Mouse (Mus musculus) ovary, postnatal 14 days (tissue): ENCODE data around the gene P2ry10b.

Experiments
- DNase-seq: peaks from one replicate; pipeline ENCODE4 v3.0.0; 2022; ENCODE audit warnings: low spot score

Gene P2ry10b

DNA sequence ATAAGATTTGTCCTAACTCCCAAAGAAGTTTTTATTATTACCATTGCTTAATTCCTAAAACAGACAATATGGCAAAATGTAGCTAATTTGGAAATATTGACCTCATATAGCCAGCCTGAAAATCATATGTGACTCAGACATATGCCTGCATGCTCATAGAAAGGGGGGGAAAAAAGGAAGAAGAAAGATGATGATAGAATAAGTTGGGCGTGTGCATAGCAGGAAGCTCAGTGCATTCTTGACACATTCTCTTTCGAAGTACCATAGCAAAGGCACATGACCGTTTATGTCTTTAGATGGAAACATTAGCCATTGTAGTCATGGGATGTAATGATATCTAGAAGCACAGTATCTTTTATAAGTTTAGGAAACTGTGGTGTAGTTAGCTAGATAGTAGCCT, at the start of gene P2ry10b:
Gene P2ry10b, plus strand, starts transcription at position 247 of the 400 bp plus-strand sequence.
- DNase-seq = no peak

DNA sequence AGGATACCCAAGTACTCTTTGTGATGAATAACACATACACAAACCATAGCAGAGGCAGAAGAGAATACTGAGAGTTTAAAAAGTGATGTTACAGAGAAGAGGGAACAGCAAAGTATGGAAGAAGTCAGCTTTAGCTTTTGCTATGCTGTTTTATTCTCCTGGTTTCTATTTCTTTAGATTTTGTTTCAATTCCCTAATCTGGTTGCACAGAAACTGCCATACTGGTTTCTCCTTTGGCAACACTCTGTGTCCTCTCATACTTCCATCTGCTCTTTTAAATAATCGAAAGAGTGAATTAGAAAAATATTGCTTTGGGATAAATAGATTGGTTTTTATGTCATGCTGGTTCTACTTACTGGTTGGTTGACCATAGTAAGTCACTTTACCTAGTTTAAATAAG, 32.4 kb upstream of the P2ry10b start:
- DNase-seq = no peak

DNA sequence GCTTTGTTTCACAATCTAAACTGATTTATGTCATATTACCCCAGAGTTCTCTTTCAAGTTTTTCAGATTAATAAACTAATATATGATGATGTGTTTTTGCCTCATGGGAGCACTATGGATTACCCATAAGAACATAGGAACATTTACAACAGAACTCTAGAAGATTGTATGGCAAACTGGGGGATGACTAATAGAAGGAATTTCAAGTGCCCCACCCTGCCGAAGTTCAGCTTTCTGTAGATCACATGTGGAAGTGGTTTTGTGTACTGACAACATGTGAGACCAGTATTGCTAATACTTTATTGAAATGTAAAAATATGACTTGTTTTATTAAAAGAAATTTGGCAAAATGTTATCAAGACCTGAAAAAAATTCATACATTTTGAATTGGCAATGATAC, 31.7 kb upstream of the P2ry10b start:
- DNase-seq = no peak

DNA sequence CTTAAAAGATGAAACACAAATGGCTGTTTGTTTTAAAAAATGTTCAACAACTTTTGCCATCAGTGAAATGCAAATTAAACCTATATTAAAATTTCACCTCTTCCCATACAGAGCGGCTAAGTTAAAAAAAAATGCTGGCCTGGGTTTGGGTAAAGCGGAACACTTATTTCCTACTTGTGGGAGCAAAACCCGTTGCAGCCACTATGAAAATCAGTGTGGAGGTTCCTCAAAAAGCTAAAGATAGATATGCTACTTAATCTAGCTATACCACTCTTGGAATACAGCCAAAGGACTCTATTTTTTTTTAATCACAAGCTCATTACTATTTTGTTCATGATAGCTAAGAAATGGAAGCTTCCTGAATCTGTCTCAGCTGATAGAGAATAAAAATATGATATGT, 5.5 kb upstream of the P2ry10b start:
- no peak for DNase-seq

DNA sequence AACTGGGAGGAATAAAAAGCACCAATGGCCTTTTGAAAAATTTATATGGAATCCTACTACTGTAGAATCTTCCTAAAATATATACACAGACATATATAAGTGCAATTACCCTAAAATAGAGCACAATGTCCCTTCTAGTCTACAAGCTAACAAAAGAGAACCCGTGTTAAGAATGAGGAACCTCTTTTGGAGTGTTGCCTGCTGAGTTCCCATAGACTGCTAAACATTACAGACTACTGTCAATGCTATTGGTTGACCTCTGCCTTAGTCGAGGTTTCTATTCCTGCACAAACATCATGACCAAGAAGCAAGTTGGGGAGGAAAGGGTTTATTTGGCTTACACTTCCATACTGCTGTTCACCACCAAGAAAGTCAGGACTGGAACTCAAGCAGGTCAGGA, 4.8 kb upstream of the P2ry10b start:
- no peak for DNase-seq

DNA sequence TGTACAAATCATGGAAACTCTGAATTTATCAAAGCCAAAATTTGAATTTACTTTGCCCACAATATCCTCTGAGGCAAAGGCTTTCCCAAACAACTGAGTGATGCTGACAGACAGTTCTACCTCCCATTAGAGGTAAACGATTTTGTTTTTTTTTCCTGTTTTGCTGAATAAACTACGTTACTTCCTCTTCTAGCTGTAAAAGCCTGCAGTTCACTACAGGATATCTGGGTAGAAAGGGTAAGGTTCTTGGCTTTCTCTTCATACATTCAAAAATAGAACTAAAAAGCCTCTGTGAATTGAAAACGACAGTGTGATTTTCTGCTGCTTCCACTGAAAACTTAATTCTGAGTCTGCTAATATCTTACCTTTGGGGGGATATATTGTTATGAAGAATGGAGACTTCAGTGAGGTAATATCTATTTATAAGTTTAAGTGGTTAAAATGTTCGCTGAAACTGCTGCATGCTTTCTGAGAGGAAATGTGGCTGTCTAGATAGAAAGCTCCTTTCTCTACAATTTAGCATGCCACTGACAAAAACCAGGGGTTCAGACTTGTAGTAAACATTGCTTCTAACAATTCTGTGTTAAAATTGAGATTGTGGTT, 765 bp downstream of the P2ry10b start:
- no peak for DNase-seq

DNA sequence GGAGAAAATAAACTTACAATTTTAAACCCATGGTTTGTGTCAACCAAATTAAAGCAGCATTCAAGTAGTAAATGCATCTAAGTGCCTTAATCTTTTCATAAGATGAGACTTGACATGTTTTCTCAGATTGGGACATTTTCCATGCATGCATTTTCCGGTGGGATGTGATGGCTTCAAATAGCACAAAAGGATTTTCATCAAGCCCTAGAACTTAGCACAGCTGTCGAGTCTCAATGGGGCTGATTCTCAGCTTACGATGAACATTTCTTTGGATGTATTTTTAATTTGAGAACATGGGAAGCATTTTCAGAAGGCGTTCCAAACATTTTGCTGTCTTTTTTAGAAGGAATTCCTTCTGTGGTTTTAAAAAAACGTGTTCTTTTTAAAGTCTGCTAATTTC, 1.3 kb downstream of the P2ry10b start:
- DNase-seq = no peak

DNA sequence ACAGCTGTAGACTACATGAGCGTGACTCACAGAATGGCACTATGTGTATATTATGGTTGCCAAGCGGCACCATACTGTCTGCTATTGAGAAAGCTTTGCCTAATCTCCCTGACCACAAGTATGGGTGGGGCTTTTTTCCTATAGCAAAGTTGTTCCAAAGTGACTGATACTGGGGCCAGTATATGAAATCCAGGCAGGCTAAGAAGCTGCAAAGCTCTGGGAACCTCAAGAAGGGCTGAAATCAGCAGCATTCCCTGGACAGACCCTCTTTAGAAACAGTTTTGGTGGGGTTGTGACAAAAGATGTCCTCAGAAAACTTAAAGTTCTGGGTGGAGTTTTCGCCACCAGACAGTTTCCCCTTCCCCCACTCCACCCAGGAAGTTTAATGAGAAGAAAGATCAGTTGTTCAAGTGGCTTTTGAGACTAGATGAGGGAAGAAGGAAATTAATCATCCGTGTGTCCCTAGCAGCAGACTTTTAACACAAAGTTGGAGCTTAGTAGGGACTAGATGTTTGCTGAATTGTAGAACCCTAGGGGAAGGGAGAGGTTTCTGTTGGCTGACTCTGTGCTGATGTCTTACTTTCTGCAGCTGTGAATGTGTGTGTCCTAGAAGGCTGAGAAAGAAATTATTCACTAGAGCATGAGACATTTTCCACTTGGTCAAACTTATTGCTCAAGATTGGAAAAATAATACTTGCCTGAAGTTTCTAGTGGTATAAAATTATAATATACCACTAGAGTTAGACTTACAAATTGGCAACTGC, 2.2 kb downstream of the P2ry10b start:
- no peak for DNase-seq

DNA sequence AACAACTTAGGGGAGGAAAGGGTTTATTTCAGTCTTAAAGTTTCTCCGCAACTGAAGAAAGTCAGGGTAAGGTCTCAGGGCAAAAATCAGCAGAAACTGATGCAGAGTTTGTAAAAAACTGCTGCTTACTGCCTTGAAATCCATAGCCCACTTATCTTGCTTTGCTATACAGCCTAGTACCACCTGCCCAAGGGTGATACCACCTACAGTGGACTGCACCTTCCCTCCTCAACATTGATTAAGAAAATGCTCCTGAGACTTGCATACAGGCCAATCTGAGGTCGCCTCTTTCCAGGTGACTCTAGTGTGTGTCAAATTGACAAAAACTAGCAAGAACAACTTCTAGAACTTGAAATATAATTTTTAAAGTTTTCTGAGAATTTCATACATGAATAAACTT, 7.3 kb downstream of the P2ry10b start:
- no peak for DNase-seq

DNA sequence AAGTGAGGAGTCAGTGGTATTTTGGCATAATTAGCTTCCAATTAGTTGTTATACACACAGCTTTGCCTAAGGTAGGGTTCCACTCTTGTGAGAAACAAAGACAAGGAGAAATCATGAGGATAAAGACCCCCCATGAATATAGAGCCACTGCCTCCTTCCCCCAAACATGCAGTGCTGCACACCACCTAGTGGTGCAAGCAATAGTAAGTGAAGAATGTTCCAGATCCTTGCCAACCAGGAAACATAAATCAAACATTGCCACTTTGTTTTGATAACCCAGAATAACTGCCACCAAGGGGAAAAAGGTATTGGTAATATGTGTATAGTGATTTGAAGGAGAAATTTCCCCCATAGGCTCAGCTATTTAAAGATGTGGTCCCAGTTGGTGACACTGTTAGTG, 11.8 kb downstream of the P2ry10b start:
- DNase-seq = no peak

DNA sequence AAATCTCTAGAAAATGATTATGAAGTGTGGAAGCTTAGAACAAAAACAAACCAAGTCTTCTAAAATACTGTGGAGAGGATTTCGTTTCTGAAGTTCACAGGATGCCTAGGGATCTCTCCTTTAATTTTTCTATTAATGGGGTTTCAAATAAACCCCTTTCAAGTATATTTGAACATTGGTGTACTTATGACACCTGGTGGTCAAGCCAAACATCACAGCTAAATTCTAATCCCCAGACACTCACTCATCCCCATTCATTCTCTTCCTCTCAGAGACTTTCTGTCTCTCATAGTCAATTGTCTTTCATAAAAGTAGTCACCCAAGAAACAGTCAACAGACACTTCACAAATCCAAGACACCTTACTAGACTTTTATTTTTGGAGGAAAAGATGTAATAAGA, 19.6 kb downstream of the P2ry10b start:
- peak; percentile 18 for DNase-seq

DNA sequence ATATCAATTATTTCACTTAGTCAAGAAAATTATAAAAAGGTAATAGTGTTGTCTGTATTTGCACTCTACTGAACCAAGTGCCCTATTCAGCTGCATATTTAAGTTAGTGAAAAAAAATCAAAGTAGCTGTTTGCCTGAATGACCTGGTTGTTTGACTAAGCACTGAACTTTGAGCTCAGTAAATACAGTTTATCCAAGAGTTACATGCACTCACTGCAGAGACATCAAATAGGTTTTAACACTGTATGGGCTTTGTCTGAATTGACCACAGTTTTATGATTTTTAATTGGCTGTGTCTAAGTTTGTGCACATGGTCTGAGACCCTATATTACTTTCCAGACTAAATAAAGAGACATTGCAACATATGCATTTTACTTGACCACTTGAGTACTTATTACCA, 20.4 kb downstream of the P2ry10b start:
- DNase-seq = no peak

DNA sequence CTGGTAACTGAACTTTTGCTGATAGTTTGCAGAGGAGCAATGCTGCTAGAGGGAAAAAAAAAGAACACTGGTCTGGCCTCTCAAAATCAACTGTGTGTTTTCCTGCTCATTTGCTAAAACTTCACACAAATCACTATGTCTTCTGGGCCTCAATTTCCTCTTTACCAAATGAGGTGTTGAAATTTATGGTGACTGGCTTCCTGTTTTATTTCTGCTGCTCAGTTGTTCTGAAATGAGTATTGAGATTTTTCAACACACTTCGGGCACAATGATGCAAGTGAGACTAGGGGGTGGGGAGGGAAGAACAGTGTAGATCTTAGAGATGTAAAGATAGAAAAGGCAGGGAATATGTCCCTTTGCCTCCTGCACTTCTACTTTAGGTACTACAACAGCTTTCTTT, 30.0 kb downstream of the P2ry10b start:
- DNase-seq = no peak

DNA sequence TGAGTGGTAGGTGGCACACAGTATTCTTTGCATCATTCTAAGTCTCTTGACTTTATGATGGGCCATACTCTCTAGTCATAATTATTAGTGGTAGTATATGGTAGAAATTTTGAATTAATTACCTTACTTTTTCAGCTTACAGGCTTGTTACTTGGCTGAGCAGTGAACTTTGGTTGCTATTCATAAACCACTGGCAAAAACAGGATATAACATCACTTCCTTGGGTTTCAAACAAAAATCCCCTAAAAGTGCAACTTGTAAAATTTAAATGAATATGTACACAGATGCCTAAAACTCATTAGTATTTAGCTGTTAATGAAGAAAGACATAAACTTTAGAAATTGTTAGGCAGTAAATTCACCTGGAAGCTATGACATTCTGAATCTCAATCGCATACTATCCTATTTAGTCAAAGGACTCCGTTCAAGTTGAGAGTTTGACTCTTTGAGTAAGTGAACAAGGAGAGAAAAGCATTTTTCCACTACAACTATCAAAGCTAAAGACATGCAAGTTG, 68.9 kb downstream of the P2ry10b start:
- no peak for DNase-seq
